Mouse (Mus musculus): ENCODE results near the gene Sar1a.

- TF ChIP-seq CTCF (IDR thresholded peaks at IDR 0.05; ENCODE audit: low read depth) (no peak), EP300 (IDR thresholded peaks at IDR 0.05; ENCODE audit: low read depth) (no peak)
Observed at GRCm38 (mm10) chr10:61715996-61716864, 36.1 kb downstream of the Sar1a start.

Measured in liver, postnatal 0 days (tissue).